24 mouse cellular contexts compared by ENCODE assay signal in the genomic region with DNA sequence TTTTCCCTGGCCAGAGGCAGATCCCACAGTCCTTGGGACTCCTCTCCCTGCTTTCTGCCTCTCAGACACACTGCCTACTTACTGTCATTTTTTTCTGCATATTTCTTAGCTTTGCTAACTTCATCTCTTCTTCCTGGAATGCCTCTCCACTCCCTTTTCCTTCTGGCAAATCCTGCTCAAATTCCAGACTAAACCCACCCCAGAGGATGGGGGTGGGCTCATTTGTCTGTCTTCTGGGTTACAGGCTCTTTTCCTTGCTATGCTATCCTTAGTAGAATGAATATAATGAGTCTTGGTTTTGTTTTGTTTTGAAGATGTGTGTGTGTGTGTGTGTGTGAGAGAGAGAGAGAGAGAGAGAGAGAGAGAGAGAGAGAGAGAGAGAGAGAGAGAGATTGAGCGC. TPM values are rescaled to one million over a fixed set of nuclear protein-coding genes. Genes with fewer than 3 reads are reported as not detected.
DNase-seq lines count a peak whose midpoint lies in the region; TF ChIP-seq lines count a peak whose summit lies in the region.
"Had no signal": no experiment of that assay in that cellular context is flagged by ENCODE, and none has a peak within 500 bp of the region (broad histone marks: within the 10 kb centered on the region; RNA-seq: fewer than 3 reads in every experiment).

No protein-coding gene starts in this region.

- no peak overlapping the region for H3K4me3 ChIP-seq in gastrocnemius, adult 2 months
- peak overlapping the region; percentile 42 for H3K4me3 ChIP-seq in E14TG2a.4 (replicated peaks; ENCODE audit: low read length)
- peak overlapping the region in 1 of 2 experiments; percentile 34; a peak in 1 of 4 replicates for H3K4me3 ChIP-seq in ES-E14 (ENCODE audit: insufficient read depth in 1 of 2, low read depth in 1 of 2, low read length in 2 of 2, poor library complexity in 1 of 2, severe bottlenecking in 1 of 2)
- H3K4me3 ChIP-seq in embryonic fibroblast, embryonic 13.5 days (ENCODE audit: insufficient read depth, low read length): no peak overlapping the region
- H3K4me3 ChIP-seq: forebrain, embryonic 10.5 days; forebrain, embryonic 13.5 days; hindbrain, embryonic 12.5 days; intestine, embryonic 15.5 days had no signal

- peaks cover 68% of the 10 kb centered on the region for H3K4me1 ChIP-seq in E14TG2a.4 (replicated peaks; ENCODE audit: low read depth, low read length)
- H3K4me1 ChIP-seq in ES-E14 (ENCODE audit: control insufficient read depth in 2 of 2, insufficient read depth in 2 of 2, low read length in 2 of 2, poor library complexity in 1 of 2): peaks cover 8 to 19% of the 10 kb centered on the region in 2 experiments
- H3K4me1 ChIP-seq in embryonic fibroblast, embryonic 13.5 days (ENCODE audit: control insufficient read depth, insufficient read depth, low read length): no peaks in the 10 kb centered on the region
- H3K4me1 ChIP-seq: forebrain, embryonic 10.5 days; forebrain, embryonic 13.5 days; hindbrain, embryonic 12.5 days; intestine, embryonic 15.5 days had no signal

- DNase-seq in gastrocnemius, adult 2 months: no peak
- no peak for DNase-seq in gastrocnemius, postnatal 14 days
- no peak for DNase-seq in ES-E14 (ENCODE audit: low read depth, low spot score)
- DNase-seq in left cerebral cortex, adult 9 months (ENCODE audit: low spot score in 2 of 2): no peak
- no peak for DNase-seq in layer of hippocampus, postnatal 14 days (ENCODE audit: low spot score in 2 of 2)
- DNase-seq: adrenal gland, adult 8-10 months; adrenal gland, postnatal 25 days; B cell, adult 2 months; cerebellum, adult 11-12 months; cerebellum, adult 8-10 months; cerebellum, postnatal 10 days; cerebellum, postnatal 36 days; embryo, embryonic 11 days; gastrocnemius, postnatal 25 days; kidney, adult 11 months had no signal

- in situ Hi-C loops in ES-E14 (cut with MboI; ENCODE audit: low sequenced_read_pairs in 2 of 2, unreplicated experiment in 2 of 2): no loop called here

- peak overlapping the region; percentile 82 for H3K9ac ChIP-seq in ES-E14 (ENCODE audit: insufficient read depth, low read depth, low read length, poor library complexity, severe bottlenecking)
- H3K9ac ChIP-seq: forebrain, embryonic 13.5 days; hindbrain, embryonic 12.5 days; intestine, embryonic 15.5 days had no signal

- peak overlapping the region; percentile 90 for H3K27ac ChIP-seq in gastrocnemius, adult 2 months
- peak overlapping the region; percentile 100 for H3K27ac ChIP-seq in ES-E14 (ENCODE audit: insufficient read depth, low read depth, low read length, poor library complexity, severe bottlenecking)
- H3K27ac ChIP-seq in embryonic fibroblast, embryonic 13.5 days (ENCODE audit: insufficient read depth, low read length): peak overlapping the region; percentile 54; the same call in 1 of the 2 replicates
- H3K27ac ChIP-seq: forebrain, embryonic 10.5 days; forebrain, embryonic 13.5 days; hindbrain, embryonic 12.5 days; intestine, embryonic 15.5 days had no signal

- no peak for TF ChIP-seq POLR2A in embryonic fibroblast, embryonic 13.5 days (IDR thresholded peaks at IDR 0.05; ENCODE audit: low read depth, low read length)

- no peak for TF ChIP-seq CTCF in gastrocnemius, adult 2 months (IDR thresholded peaks at IDR 0.05)
- no peak for TF ChIP-seq CTCF in E14TG2a.4 (conservative IDR thresholded peaks at IDR 0.05; ENCODE audit: low read length)
- TF ChIP-seq CTCF in embryonic fibroblast, embryonic 13.5 days (IDR thresholded peaks at IDR 0.05; ENCODE audit: borderline replicate concordance, insufficient read depth, low read length): no peak

- no peaks in the 10 kb centered on the region for H3K27me3 ChIP-seq in E14TG2a.4 (ENCODE audit: insufficient read depth, low read length)
- H3K27me3 ChIP-seq: CH12.LX; forebrain, embryonic 13.5 days; hindbrain, embryonic 12.5 days; intestine, embryonic 15.5 days; Patski had no signal

- H3K36me3 ChIP-seq in E14TG2a.4 (ENCODE audit: insufficient read depth, low read length): peaks cover 44% of the 10 kb centered on the region
- peaks cover 2% of the 10 kb centered on the region; the same call in 1 of the 2 replicates for H3K36me3 ChIP-seq in ES-E14 (ENCODE audit: control insufficient read depth, insufficient read depth, low read length, poor library complexity, severe bottlenecking)
- H3K36me3 ChIP-seq: forebrain, embryonic 10.5 days; G1E; hindbrain, embryonic 12.5 days; intestine, embryonic 15.5 days had no signal

- intact Hi-C loops in gastrocnemius, adult 2 months (cut with DNase I): no loop called here
- intact Hi-C loops in gastrocnemius, postnatal 14 days (cut with DNase I; ENCODE audit: low total_unique reads): no loop called here

- H3K9me3 ChIP-seq in E14TG2a.4 (ENCODE audit: low read length): no peaks in the 10 kb centered on the region
- no peaks in the 10 kb centered on the region for H3K9me3 ChIP-seq in ES-E14 (ENCODE audit: control insufficient read depth, insufficient read depth, low read depth, low read length)
- H3K9me3 ChIP-seq: forebrain, embryonic 10.5 days; forebrain, embryonic 13.5 days; G1E; intestine, embryonic 15.5 days had no signal

TF ChIP-seq in ES-E14, 5 proteins besides CTCF, POLR2A, EP300 and RAD21:
- TF ChIP-seq MAFK (IDR thresholded peaks at IDR 0.05; ENCODE audit: insufficient read depth, low read depth, low read length) (no peak), ZNF384 (IDR thresholded peaks at IDR 0.05; ENCODE audit: low read depth, low read length) (no peak), HCFC1 (IDR thresholded peaks at IDR 0.05; ENCODE audit: borderline replicate concordance, insufficient read depth, low read length) (no peak), ZC3H11A (IDR thresholded peaks at IDR 0.05; ENCODE audit: borderline replicate concordance, low read depth, low read length) (no peak), CHD2 (IDR thresholded peaks at IDR 0.05; ENCODE audit: low read depth, low read length) (no peak)

RNA-seq across cellular contexts. Expression of a gene that starts 51.9 kb away (rescaled TPM):
- total RNA-seq in gastrocnemius, adult 2 months (2021): 100 to 1,000 TPM; 144 to 162 TPM
- 100 to 1,000 TPM in 1 of 2 experiments, 10 to 100 TPM in 1; 80.5 to 128 TPM for total RNA-seq in gastrocnemius, postnatal 14 days (2021)
- total RNA-seq in ES-E14 (2012; rRNA removed): 90.8 and 173 TPM in 2 replicates
- 42.2 and 45.2 TPM in 2 replicates for polyA plus RNA-seq in embryonic fibroblast, embryonic 13.5 days (2011; ENCODE audit: insufficient read length, low read depth, missing spikeins)
- total RNA-seq in layer of hippocampus, postnatal 14 days (2021): 100 to 1,000 TPM; 185 to 203 TPM
- total RNA-seq: CH12.LX had no signal
